Mouse (Mus musculus): ENCODE measurements around the gene Zfp764.

GRCm38 (mm10) chr7:127426354-127426753 is 19.7 kb upstream of the Zfp764 start:
- no peak for TF ChIP-seq POLR2A (IDR thresholded peaks at IDR 0.05; ENCODE audit: control insufficient read depth, extremely low read depth, insufficient read depth, low read length, poor library complexity)
- no peak for TF ChIP-seq CTCF (IDR thresholded peaks at IDR 0.05; ENCODE audit: borderline replicate concordance, control insufficient read depth, extremely low read depth, insufficient read depth, low read length, poor library complexity)

All from thymus, adult 2 months (tissue).